Mouse (Mus musculus): ENCODE results near the gene Blzf1. TPM values are rescaled to one million over a fixed set of nuclear protein-coding genes. Genes with fewer than 3 reads are reported as not detected.

The Blzf1 gene
- total RNA-seq (2021) = 10 to 100 TPM; 22.0 to 23.6 TPM
- long read RNA-seq, experiment 1, transcript Blzf1-203 (7 exons, 2,430 nt) = major isoform, 20 of 22 reads
- long read RNA-seq, experiment 1, partial matches to known transcripts = 1 of 22 reads
- long read RNA-seq, experiment 1, other reads (novel, unspliced or antisense) = 1 of 22 reads
- long read RNA-seq, experiment 2, transcript Blzf1-203 (7 exons, 2,430 nt) = major isoform, 6 of 11 reads
- long read RNA-seq, experiment 2, partial matches to known transcripts = 3 of 11 reads
- long read RNA-seq, experiment 2, other reads (novel, unspliced or antisense) = 1 of 11 reads

DNA sequence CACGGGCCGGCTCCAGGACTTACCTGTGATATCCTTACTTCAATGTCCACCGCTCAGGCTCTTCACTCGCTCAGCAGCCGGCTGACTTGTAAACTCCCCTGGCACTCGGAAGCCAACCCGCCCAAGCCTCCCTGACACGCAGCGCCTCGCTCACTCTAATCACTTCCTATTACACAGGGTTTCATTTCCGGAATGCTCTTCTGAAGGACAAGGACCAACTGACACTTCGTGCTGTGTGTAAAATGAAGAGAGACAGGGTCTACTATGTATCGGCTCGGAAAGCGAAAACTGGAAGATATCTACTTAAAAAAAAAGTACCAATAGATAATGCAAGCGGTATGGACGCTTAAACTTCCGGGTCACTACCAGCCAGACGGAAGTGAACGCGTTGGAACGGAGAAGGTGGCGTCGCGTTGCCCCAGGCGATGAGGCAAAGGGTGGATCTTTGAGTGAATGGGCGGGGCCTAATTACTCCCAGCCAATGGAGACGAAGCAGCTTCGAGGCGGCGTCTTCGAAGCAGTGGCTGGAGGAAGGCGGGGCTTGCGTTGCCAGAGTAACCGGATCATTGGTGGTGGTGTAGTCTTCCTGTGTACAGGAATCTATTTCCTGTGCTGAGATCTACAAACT lies at the start of gene Blzf1:
Gene Blzf1, minus strand, starts transcription at position 366 of the 628 bp plus-strand sequence.
- peak; percentile 97 to 99 for DNase-seq (ENCODE audit: low spot score in 2 of 2)

DNA sequence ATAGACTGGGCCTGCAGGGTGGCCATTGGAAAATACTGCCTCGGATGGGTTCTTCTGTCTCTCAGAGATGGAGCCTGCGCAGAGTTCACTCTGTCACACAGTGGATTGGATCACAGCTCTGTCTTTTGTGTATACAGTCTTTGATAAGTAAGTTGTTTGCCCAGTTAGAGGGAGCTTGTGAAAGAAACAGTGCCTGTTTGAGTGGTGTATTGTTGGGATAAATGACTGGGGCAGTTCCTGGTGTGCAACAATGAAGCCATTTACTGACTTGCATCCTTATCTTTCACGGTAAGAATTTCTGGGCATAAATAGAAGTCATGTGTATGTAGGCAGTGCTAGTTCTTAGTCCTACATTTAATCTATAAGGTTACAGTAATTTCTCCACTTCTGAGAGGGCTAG lies 46.2 kb upstream of the Blzf1 start:
- DNase-seq (ENCODE audit: low spot score in 2 of 2) = no peak

DNA sequence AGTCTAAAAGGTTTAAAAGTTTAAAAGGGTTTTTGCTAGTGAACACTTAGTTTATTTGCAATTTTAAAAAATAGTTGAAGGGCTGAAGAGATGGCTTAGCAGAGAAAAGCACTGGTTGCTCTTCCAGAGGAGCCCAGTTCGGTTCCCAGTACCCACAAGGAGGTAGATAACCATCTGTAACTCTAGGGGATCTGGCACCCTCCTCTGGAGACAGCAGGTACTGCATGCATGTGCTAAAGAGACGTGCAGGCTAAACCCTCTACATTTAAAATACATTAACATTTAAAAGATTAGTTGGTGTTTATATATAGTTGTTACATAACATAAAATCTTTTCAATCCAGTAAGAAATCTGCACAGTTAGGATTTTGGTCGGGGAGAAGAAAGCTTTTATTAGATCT lies 34.9 kb upstream of the Blzf1 start:
- peak in 1 of 2 experiments; percentile 38 for DNase-seq (ENCODE audit: low spot score in 2 of 2)

DNA sequence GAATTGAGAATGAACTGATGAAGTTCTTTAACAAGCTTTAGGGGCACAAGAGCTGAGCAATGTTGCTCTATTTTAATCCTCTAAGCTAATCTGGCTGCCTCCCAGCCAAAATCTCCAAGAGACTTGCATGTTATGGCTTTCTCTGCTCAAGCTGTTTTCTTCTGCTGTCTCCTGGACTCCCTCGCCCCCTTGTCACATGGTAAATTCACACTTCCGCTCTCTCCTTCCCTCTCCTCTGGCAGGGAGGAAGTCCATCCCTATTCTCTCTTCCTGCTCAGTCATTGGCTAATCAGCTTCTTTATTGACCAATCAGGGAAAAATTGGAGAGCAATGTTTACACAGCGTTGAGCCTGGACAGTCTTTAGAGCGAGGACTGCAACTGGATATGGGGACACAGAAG lies 28.6 kb upstream of the Blzf1 start:
- peak; percentile 38 to 47 for DNase-seq (ENCODE audit: low spot score in 2 of 2)

DNA sequence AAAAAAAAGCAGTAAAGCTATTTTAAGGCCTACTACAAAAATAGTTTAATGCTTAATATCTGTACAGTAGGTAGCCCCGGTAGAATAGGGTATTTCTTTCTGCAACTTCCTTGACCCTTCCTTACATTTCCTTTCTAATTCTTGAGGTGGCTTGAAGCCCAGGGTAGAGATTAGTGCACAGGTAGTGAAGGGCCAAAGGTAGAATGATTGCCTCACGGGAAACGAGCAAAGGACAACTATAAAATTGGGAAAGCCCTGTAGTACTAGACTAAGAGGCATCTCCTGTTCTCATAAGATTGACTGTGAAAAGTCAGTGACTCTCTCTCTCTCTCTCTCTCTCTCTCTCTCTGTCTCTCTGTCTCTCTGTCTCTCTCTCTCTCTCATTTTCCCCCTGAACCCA lies 28.1 kb upstream of the Blzf1 start:
- no peak for DNase-seq (ENCODE audit: low spot score in 2 of 2)

DNA sequence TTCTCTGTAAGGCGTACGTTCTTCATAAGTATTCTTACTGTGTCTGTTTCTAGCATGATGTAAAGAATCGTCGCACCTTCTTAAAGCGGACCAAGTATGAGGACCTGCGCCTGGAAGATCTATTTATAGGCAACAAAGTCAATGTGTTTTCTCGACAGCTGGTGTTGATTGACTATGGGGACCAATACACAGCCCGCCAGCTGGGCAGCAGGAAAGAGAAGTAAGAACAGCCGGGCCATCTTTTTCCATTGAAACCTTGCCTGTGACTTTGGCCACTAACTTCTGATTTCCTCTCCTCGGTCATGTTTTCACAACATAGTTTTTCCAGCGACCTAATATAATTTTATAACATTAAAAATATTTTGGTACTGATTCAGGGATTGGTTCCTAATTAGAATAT lies 25.3 kb upstream of the Blzf1 start:
- no peak for DNase-seq (ENCODE audit: low spot score in 2 of 2)

DNA sequence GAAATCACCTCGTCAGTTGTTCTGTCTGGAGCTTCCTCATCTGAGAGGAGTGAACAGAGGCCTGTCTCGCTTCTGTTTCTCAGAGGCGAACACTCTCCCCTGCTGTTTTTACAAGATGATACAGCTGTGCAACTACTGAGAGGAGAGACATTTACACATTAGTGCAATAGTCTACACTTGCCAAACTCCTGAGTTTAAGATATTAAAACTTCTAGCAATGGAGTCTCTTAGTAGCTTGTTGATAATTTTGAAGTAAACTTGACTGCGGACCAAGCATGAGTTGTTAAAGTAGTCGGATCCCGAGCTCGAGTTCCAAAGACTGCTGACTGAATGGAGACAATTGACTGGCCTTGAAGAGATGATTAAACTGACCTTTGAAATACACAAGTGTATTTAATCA lies 20.5 kb upstream of the Blzf1 start:
- no peak for DNase-seq (ENCODE audit: low spot score in 2 of 2)

DNA sequence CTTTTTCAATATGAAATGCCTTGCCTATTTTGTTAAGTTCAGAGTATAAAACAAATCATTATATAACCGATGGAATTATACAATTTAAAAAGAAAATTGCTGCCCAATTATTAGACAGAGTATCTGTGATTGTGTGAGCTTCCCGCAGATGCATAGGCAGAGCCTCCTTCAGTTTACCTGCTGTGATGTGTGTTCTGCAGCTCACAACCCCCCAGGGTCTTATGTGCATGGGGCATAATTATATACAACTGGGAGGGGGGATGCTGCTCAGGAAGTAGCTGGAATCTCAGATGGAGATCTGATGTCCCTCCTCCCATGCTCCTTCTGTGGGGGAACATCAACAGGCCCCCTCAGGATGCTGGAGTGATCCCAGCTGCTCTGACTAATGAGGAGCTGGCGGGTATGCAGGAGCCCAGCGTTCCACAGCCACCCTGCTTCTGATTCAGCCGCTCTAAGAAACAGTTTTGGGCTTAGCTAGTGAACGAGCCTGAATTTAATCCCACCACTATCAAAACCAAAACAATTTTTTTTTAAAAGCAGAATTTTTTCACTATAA lies 19.4 kb upstream of the Blzf1 start:
- peak; percentile 51 to 55 for DNase-seq (ENCODE audit: low spot score in 2 of 2)

DNA sequence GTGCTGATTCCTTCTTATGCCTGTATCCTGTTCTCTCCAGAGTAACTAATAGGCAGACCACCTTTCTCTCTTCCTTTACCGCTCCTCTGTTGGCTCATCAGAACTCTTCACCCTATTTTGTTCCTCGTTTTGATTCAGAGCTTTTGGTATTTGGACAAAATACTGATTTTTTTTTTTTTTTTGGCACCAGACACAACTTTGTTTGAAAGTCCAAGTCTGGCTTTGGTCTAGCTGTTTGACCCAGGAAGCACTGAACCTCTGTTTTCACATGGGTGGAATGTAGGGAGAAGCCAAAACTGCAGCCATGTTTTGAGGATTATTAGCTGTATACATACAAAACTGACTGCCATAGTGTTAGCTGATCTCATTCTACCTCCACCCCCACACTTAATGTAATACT lies 17.6 kb upstream of the Blzf1 start:
- DNase-seq (ENCODE audit: low spot score in 2 of 2) = no peak

DNA sequence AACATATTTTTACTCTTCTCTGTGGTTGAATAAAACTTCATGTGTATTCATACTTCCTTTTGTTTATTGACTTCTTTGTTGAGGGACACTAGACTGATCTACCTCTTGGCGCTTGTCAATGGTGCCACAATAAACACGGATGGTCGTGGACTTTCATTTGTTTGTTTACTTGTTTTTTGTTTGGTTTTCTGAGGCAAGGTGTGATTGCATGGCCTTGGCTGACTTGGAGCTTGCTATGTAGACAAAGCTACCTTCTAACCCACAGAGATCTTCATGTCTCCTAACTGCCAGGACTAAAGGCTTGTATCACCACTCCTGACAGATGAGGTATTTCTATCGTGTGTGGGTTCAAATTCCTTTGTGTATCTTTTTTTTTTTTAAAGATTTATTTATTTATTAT lies 16.9 kb upstream of the Blzf1 start:
- no peak for DNase-seq (ENCODE audit: low spot score in 2 of 2)

DNA sequence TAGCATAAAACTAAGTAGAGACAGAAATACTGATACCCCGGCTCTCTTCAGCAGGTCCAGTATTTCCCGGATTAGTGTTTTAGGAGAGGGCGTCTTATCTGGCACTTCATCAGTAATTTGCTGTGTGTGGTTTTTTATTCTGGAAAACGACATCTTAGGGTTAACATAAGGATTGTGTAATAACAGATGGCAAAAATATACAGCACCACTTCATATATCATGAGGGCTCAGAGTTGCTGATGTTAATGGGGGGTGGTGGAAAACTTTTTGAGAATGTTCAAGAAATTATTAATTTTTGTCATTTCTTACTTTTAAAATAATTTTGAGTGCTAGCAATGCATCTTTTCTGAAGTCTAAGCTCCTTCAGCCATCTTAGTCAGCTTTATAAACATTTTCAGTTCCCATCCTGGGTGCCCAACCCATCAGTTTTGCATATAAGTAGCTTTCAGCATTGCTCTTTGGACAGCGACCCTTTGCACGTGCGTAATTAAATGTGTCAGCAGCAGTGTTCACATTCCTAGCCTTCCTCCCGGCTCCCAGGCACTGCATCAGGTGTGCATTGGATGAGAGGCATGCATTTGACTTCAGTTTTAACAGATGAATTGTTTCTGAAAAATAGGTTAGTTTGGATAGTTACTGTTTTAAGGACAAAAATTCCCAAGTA lies 15.8 kb upstream of the Blzf1 start:
- no peak for DNase-seq (ENCODE audit: low spot score in 2 of 2)

DNA sequence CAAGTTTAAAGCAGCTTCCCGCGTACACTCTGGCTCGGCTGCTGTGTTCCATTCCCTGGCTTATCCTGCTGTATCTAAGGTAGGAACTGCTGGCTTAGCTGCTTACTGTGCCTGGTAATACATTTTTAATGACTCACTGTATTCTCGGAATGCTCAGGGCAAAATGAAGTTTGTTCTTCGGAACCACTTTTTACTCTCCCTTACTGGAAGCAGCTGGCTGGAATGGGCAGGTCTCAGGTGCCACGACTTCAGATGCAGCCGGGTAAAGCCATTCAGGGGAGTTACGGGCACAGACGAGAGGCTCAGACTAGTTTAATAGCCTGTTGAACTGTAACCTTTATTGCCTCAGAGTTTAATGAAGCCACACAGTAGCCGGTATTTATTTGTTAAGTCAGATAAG lies 14.1 kb upstream of the Blzf1 start:
- DNase-seq (ENCODE audit: low spot score in 2 of 2) = no peak

DNA sequence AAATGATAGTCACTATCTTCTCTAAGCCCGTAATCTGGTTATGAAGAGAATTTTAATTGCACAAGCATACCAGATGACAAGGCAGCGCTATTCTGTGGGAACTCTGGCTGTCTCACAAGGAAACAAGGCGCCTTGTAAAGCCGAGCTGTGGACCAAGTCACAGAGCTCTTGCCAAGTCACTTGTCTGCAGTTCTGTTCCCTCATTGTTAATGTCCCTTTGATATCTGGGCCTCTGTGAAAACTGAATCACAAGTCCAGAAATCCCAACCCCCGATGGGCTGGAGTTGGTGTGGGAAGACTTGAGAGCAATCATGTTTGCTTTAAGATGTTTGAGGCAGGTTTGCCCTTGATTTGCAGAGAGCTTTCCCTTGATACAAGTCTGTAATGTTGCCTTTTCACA lies 13.4 kb upstream of the Blzf1 start:
- no peak for DNase-seq (ENCODE audit: low spot score in 2 of 2)

DNA sequence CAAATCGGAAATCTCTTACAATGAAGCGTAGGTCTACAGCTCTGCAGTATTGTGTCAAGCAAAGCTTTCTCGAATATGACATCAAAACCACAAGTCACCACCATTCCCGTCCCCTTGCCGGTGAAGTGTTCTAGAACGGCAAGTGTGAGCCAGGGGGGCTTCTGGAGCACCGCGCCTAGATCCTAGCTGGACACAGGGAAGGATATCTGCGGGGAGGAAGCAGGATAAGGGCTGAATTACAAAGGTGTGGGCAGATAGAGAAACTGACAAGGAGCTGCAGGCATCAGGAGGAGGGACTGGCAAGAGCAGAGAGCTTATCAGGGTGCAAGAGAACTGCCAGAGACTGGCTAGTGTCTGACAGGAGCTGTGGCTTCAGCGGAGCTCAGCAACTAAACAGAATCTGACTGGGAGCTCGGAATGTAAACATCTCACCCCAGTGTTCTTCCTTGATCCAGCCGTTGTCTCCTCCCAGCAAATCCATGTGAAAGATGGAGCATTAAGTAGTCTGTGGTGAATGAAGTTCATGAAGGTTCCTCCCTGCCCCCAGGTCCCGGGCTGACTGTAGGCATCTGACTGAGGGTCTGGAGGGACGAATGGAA lies 12.4 kb upstream of the Blzf1 start:
- no peak for DNase-seq (ENCODE audit: low spot score in 2 of 2)

DNA sequence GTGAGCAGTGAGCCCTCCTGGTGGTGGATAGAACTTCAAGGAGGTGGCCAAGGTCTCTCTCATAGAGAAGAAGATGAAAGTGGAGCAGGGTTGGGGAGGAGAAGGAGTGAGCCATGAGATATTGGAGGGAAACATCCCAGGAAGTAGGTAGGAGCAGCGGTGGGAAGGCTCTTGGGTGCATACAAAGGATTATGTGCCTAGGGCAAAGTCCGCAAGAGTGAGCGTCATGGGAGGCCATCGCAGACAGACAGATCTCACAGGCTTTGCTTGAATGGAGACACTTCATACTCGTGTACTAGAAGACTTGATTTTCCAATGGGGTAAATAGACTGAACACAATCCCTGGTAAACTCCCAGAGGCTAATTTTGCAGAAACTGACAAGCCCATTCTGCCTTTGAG lies 11.2 kb upstream of the Blzf1 start:
- no peak for DNase-seq (ENCODE audit: low spot score in 2 of 2)

DNA sequence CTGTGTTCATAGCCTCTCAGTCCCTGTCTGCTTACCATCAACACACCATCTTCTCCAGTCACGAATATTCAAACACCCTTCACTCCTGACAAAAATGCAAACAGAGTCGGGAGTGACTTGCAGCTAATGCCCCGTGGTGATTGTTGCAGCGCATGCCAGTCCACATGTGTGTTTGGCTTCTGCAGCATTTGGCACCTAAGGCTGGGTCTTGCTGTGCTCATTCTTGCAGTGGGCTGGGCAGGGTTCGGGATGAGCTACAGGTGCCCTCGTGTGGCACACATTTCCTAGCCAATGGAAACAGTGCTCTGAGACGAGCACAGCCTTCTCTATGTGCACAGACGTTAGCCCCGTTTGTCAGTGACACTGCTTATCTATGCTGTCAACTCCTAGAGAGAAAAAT lies 10.0 kb upstream of the Blzf1 start:
- no peak for DNase-seq (ENCODE audit: low spot score in 2 of 2)

DNA sequence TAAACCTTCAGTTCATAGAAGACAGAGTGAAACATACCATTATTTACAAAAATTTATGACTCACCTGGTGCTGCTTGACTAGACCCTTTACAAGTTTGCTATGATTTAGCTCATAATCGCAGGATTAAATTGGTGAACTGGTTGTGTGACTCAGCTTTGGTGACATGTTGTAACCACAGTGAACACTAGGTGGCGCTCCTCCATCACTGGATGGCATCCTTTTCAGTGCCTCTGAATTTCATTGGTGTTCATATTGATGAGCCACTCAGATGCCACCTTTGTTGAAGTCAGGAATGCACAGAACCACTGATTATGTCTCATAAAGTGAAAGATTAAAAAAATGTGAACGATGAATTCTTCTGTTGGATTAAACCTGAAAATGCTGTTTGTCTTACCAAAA lies 9.4 kb upstream of the Blzf1 start:
- DNase-seq (ENCODE audit: low spot score in 2 of 2) = peak; percentile 85 to 92

DNA sequence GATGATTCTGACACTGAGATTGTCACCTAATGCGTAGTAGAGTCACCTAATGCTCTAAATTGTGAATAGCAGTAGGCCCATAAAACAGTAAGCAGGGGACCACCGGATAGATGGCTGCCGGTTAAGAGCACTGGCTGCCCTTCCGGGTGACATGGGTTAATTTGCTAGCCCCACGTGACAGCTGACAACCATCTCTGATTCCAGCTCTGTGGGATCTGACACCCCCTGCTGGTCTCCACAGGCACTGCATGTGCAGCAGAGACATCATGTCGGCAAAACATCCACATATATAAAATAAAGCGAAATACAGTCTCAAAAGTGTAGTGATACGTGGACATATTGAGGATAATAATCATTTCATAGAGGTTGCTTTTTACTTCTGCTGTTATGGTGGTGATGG lies 8.0 kb upstream of the Blzf1 start:
- peak in 1 of 2 experiments; percentile 41 for DNase-seq (ENCODE audit: low spot score in 2 of 2)

DNA sequence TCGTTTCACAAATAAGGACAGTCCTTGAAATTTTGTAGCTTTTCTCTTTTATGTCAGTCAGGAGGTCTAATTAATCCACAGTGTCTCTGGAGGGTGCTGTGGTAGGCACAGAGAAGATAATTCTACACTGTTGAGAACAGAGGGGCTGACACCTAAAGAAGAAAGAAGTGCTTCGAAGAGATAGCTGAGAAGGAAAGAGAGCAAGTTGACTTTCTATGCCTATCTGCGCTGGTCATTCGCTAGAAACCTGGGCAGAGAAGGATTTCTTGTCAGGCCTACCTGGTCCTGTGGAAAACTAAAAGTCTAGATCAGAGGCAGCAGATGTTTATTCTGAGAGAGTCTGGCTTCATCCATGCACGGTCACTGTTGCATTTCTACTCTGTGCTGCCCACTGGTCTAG lies 6.8 kb upstream of the Blzf1 start:
- DNase-seq (ENCODE audit: low spot score in 2 of 2) = no peak

DNA sequence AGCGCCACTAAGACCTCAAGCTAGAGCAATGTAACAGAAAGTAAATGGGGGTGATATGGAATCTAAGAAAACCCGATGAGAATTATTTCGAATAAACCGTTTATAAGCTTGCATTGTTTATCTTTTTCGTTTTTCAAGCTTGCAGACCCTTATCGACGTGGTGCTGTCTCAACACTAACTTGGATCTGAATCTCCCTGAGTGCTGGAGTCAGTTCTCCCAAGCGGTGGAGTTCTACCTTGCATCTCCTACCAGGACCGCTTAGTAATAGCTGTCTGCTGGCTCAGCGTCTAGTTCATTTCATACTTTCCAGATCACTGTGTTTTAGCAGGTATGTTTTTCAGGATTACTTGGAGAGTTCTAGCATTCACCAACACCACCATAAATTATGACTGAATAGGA lies 633 bp upstream of the Blzf1 start:
- DNase-seq (ENCODE audit: low spot score in 2 of 2) = no peak

DNA sequence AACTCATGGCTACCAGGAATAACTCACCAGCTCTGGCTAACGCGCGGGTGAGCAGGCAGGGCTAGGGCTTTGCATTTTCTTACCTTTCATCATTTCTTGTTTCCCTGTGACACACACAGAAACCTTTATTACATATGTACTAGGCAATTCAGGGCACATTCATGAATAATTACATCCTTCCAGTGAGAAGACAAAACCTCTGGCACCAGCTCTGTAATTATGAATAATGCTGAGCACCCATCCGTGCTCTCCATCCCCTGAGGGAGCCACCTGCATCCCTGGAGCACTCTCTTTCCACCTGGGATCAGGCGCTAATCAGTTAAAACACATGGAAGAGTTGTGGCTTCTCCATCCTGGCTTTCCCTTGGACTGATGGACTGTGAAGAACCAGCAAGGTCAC lies 3.5 kb downstream of the Blzf1 start, which contains the start of gene Nme7:
Gene Nme7, plus strand, starts transcription at position 301 of the 400 bp plus-strand sequence.
- DNase-seq (ENCODE audit: low spot score in 2 of 2) = no peak

DNA sequence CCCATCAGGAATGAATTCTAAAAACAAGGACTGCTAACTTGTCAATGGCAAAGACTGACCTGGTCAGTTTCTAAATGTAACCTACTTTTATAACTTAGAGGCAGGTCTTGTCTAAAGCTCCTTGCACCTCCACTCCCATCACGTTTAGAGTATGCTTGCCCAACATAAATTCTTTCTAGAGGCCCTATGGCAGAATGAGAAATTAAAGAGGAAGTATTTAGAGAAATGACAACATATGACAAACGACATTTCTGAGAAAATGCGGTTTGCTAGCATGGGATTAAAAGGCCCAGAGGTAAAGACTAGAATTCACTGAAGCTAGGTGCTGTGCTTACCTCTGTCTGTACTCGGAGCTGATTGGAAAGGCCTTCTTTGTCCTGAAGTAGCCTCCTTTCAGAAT lies 5.3 kb downstream of the Blzf1 start:
- DNase-seq (ENCODE audit: low spot score in 2 of 2) = no peak
